Mouse (Mus musculus) C2C12 (cell line): ENCODE data around the gene Cep83.

Experiments
- CTCF ChIP-seq: IDR thresholded peaks from one replicate; pipeline ENCODE4 v1.5.1; 2011; ENCODE audit not compliant: control insufficient read depth, insufficient read depth, insufficient read length
- FOSL1 ChIP-seq: IDR thresholded peaks from one replicate; pipeline ENCODE4 v1.8.0; 2011; ENCODE audit warnings: mild to moderate bottlenecking, low read length; ENCODE audit not compliant: poor library complexity, insufficient read depth, severe bottlenecking
- MAX ChIP-seq: IDR thresholded peaks from one replicate; pipeline ENCODE4 v1.6.1; 2011; ENCODE audit warnings: mild to moderate bottlenecking, control low read depth
- MYOD1 ChIP-seq: IDR thresholded peaks from one replicate; pipeline ENCODE4 v1.6.1; 2011; ENCODE audit warnings: low read depth; ENCODE audit not compliant: control insufficient read depth, insufficient read length
- MYOG ChIP-seq: IDR thresholded peaks from one replicate; pipeline ENCODE4 v1.6.1; 2011; ENCODE audit not compliant: control insufficient read depth, insufficient read length; ENCODE audit errors: extremely low read depth

DNA sequence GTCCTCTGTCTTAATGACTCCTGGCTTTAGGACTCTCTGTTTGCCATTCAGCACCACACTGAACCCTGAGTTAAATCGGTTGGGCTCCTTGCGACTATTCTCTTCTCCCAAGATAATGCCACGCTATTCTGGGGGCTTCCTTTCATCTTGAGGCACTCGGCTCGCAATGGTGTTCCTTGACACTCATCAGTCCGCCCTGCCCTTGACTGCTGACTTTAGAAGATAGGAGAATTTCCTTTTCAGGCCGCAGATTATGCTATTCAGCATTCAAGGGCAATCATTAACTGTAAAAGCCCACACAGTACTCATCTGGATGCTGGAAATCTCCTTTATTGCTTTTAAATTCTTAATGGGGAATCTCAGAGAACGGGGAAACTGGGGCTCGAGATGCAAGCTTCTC is 147.4 kb downstream of the Cep83 start:
- TF ChIP-seq CTCF (no peak), MYOD1 (no peak), MAX (no peak), FOSL1 (no peak), MYOG (no peak)
